Mouse (Mus musculus): Measurements from ENCODE around the gene Itih5. TPM values are rescaled to one million over a fixed set of nuclear protein-coding genes. Genes with fewer than 3 reads are reported as not detected.

The Itih5 gene
- polyA plus RNA-seq, 1 experiment from 2014 or later, result 0.01 TPM

DNA sequence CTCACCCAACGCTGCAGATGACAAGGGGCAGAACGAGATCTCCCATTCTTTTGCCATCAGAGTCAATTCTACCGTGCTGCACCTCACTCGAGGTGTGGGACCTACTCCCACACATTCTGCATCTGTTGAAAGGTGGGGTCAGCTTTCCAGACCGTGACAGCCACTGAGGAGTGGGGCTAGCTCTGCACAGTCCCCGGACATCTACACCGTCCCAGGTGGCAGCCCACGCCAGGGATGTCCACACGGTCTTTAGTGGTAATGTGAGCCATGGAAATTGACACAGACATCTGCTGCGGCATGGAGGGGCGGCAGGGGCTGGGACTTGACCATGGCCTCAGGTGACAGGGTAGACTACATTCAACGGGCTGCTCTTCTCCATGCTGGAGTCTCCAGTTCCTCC is 60.1 kb downstream of the Itih5 start:
- no peaks in the 10 kb centered on the region for H3K79me2 ChIP-seq (ENCODE audit: inconsistent target)
- no peak overlapping the region for H3K27ac ChIP-seq
- 90% methylated on average over 12 of the region's 12 CpGs for WGBS (ENCODE audit: missing documents)
- no peaks in the 10 kb centered on the region for H3K36me3 ChIP-seq (ENCODE audit: inconsistent target)
- no peak overlapping the region for H3K4me3 ChIP-seq (ENCODE audit: inconsistent target)

- H3K79me2 ChIP-seq (ENCODE audit: inconsistent target), result no peaks in the 10 kb centered on the region
- no peak overlapping the region for H3K27ac ChIP-seq
- no peak overlapping the region for H3K4me3 ChIP-seq (ENCODE audit: inconsistent target)
- no peaks in the 10 kb centered on the region for H3K36me3 ChIP-seq (ENCODE audit: inconsistent target)
- WGBS (ENCODE audit: missing documents), result 91% methylated on average over 7 of the region's 7 CpGs
Measured at GRCm38 (mm10) chr2:10215876-10216565, 62.6 kb downstream of the Itih5 start.

DNA sequence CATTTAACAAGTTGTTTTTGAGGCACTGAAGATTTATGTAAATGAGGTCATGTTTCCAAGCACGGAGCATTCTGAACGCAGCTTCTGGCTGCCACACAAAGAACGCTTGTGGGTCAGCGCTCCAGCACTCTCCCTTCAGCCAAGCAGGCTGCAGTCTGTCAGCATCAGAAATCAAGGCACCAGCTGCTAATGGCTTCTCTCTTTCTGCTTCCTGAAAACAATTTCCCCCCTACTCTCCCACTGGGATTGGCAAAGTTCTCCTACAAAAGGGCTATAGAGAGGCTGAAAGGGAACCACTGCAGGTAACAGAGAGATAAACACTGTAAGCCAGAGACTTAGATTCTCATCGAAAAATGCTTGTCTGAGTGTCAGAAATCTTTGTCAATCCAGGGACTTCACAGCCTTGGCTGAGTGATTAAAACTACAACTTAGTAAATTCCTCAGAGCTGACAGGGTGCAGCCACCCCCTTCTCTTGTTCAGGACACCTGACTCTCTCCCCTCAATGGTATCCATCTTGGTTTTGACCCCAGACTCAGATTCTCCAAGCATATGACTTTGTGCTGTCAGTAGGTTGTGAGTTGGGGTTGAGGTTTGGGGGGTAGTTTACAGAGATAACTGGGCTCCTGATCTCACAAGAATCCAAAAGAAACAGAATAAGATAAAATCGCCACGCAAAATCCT is 63.3 kb downstream of the Itih5 start:
- no peaks in the 10 kb centered on the region for H3K79me2 ChIP-seq (ENCODE audit: inconsistent target)
- 85% methylated on average over 6 of the region's 7 CpGs for WGBS (ENCODE audit: missing documents)
- H3K36me3 ChIP-seq (ENCODE audit: inconsistent target), result no peaks in the 10 kb centered on the region
- no peak overlapping the region for H3K4me3 ChIP-seq (ENCODE audit: inconsistent target)
- H3K27ac ChIP-seq, result no peak overlapping the region

DNA sequence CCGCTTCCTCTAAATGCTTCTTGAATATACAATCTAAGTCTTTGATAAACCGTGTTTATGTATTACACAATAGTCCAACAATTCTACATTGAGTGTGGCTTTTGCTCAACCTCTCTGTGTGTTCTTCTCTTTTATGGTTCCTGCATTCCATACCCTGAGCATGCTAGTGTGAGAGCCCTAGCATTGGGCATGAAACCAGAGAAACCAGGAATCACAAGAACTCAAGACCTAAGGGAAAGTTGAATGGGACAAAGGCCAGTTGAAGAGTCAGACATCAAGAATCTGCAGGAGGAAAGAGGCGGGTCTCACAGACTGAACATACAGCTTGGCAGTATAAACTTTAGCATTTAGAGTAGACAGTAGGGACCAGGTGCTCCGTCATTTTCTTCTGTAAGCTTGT is 68.5 kb downstream of the Itih5 start:
- Histone ChIP-seq H3K79me2 (ENCODE audit: inconsistent target) (no peaks in the 10 kb centered on the region), H3K27ac (no peak overlapping the region), H3K4me3 (ENCODE audit: inconsistent target) (no peak overlapping the region), H3K36me3 (ENCODE audit: inconsistent target) (no peaks in the 10 kb centered on the region)
- WGBS (ENCODE audit: missing documents), result 87% methylated on average over 4 of the region's 4 CpGs

GRCm38 (mm10) chr2:10226907-10227306 is 73.5 kb downstream of the Itih5 start:
- WGBS (ENCODE audit: missing documents), result 83% methylated on average over 1 of the region's 1 CpGs

DNA sequence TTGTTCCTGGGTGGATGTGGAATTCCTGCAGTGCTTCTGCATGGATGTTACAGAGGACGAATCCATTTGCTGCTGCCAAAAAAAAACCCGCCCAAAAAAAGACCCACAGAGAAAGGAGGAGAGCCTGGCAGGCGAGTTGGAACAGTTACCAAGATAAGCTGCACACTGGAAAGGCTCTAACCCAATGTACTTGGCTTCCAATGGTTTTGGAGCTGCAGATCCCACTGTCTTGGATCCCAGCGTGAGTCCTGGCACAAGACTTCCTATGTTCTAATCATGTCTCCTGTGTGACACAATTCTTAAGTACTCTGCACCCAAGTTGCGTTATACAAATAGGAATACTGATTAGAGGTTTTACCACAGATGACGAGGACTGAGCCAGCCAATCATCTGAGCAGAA is 78.6 kb downstream of the Itih5 start:
- no peak overlapping the region for H3K27ac ChIP-seq
- no peaks in the 10 kb centered on the region for H3K79me2 ChIP-seq (ENCODE audit: inconsistent target)
- WGBS (ENCODE audit: missing documents), result 93% methylated on average over 6 of the region's 6 CpGs
- no peak overlapping the region for H3K4me3 ChIP-seq (ENCODE audit: inconsistent target)
- H3K36me3 ChIP-seq (ENCODE audit: inconsistent target), result no peaks in the 10 kb centered on the region

More at GRCm38 (mm10) chr2:10226907-10227306, 73.5 kb downstream of the Itih5 start:
- H3K27ac ChIP-seq, result no peak overlapping the region
- H3K36me3 ChIP-seq (ENCODE audit: inconsistent target), result no peaks in the 10 kb centered on the region
- no peak overlapping the region for H3K4me3 ChIP-seq (ENCODE audit: inconsistent target)
- no peaks in the 10 kb centered on the region for H3K79me2 ChIP-seq (ENCODE audit: inconsistent target)

DNA sequence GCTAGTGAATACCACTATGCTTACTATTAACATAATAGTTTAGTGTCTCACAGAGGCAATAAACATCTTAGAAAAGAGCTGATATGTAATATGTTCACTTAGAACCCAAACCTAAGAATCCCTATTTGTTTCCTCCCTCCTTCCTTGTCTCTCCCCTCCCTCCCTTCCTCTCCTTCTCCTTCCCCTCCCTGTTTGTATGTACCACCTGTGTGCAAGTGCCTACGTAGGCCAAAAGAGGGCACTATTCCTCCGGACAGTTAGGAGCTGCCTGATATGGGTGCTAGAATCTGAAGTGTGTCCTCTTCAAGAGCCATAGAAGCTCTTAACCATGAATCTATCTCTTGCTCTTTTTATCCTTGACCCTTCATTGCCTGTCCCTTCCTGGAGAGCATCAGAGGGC is 83.2 kb downstream of the Itih5 start:
- 91% methylated on average over 2 of the region's 2 CpGs for WGBS (ENCODE audit: missing documents)
- H3K36me3 ChIP-seq (ENCODE audit: inconsistent target), result no peaks in the 10 kb centered on the region
- H3K4me3 ChIP-seq (ENCODE audit: inconsistent target), result no peak overlapping the region
- no peaks in the 10 kb centered on the region for H3K79me2 ChIP-seq (ENCODE audit: inconsistent target)
- no peak overlapping the region for H3K27ac ChIP-seq

DNA sequence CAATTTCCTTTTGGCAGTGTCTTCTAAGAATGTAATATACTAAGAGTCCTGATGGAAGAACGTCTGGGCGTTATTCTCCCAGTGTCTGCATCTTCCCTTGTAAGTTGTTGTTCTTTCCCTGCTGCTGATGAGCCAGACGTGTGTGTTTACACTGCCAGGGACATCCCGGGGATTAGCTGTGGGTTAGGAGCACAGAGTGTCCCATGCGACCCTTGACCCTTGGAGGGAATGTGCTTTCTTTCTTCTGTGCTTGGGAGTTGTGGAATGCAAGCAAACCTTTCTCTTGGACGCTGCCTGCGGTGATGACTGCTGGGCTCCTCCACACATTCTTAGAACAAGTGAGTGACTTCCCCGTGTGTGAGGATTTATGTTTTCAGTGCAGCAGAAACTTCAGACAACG is 89.6 kb downstream of the Itih5 start:
- Histone ChIP-seq H3K36me3 (ENCODE audit: inconsistent target) (no peaks in the 10 kb centered on the region), H3K4me3 (ENCODE audit: inconsistent target) (no peak overlapping the region), H3K79me2 (ENCODE audit: inconsistent target) (no peaks in the 10 kb centered on the region), H3K27ac (no peak overlapping the region)
- 90% methylated on average over 9 of the region's 9 CpGs for WGBS (ENCODE audit: missing documents)

DNA sequence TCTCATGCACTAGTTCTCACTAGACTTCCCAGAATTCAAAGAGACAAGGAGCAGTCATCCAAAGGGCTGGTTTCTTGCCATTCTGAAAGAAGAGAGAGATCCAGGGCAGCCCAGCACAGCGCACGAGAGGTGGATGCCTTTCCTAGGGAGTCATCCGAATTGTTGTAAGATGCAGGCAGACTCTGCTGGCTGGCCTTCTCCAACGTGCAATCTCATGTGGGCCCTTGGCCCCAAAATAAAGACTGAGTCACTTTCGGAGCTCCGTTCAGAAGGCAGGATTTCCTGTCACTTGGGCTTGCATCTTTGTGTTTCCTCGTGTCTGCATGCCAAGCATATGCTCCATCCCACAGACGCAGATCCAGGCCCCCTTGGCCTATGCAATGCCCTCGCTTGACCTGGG is 97.1 kb downstream of the Itih5 start:
- Histone ChIP-seq H3K4me3 (ENCODE audit: inconsistent target) (no peak overlapping the region), H3K27ac (no peak overlapping the region), H3K79me2 (ENCODE audit: inconsistent target) (no peaks in the 10 kb centered on the region), H3K36me3 (ENCODE audit: inconsistent target) (no peaks in the 10 kb centered on the region)
- WGBS (ENCODE audit: missing documents), result 76% methylated on average over 9 of the region's 9 CpGs

GRCm38 (mm10) chr2:10250926-10251325 is 97.6 kb downstream of the Itih5 start:
- Histone ChIP-seq H3K79me2 (ENCODE audit: inconsistent target) (no peaks in the 10 kb centered on the region), H3K36me3 (ENCODE audit: inconsistent target) (no peaks in the 10 kb centered on the region), H3K27ac (no peak overlapping the region), H3K4me3 (ENCODE audit: inconsistent target) (no peak overlapping the region)
- 94% methylated on average over 4 of the region's 4 CpGs for WGBS (ENCODE audit: missing documents)

DNA sequence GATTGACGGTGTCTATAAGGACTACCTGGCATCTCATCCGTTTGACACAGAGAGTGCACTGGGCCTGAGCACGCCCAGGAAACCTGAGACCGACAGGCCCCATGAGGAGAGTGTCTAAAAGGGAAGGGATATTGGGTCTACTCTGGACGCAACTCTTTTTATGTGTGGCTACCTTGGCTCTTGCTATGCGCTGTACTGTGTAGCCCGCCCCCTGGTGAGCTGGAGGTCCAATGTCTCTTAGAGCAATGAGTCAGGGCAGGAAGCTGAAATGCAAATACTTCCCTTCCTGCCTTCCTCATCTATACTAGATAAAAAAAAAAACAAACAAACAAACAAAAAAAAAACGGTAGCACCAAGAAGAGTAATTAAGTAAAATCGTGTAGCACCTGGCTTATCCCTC is 98.1 kb downstream of the Itih5 start:
- H3K36me3 ChIP-seq (ENCODE audit: inconsistent target), result no peaks in the 10 kb centered on the region
- no peak overlapping the region for H3K4me3 ChIP-seq (ENCODE audit: inconsistent target)
- no peaks in the 10 kb centered on the region for H3K79me2 ChIP-seq (ENCODE audit: inconsistent target)
- WGBS (ENCODE audit: missing documents), result 91% methylated on average over 9 of the region's 9 CpGs
- no peak overlapping the region for H3K27ac ChIP-seq

DNA sequence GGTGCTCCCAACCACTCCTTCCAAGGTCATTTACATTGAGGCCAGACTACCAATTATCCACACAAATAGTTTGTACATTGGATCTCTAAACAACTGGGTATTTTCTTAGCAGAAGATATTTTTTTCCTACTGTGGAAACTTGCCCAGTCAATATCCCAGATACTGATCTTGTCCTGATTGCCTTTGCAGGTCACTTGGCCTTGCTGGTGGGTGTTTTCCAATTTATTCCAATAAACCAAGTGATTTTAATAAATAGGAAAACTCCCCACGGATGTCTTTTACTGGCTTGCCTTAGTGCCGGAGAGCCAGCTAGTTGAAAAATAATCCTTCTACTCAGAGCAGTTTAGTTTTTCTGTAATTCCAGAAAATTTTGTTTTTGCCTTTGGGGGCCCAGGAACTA is 98.6 kb downstream of the Itih5 start:
- no peak overlapping the region for H3K4me3 ChIP-seq (ENCODE audit: inconsistent target)
- no peaks in the 10 kb centered on the region for H3K36me3 ChIP-seq (ENCODE audit: inconsistent target)
- H3K79me2 ChIP-seq (ENCODE audit: inconsistent target), result no peaks in the 10 kb centered on the region
- WGBS (ENCODE audit: missing documents), result 98% methylated on average over 2 of the region's 2 CpGs
- H3K27ac ChIP-seq, result no peak overlapping the region

DNA sequence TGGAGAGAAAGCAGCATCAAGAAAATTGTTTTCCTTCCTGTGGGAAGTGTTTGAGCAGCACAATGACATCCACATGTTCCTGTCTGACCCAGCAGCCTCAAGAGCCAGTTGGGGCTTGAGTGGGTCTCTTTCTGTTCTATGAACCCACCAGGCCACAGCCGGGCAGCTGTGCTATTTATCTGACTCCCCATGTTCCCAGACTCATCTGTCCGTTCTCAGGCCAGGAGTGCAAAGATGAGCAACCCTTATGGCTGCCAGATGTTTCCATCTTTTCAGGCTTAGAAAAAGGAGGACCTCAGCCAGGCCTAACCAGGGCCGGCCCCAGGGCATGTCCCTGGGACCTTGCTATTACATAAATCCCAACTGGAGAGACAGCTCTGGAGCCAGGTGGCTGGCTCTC is 100.0 kb downstream of the Itih5 start:
- WGBS (ENCODE audit: missing documents), result 92% methylated on average over 3 of the region's 3 CpGs
- no peak overlapping the region for H3K4me3 ChIP-seq (ENCODE audit: inconsistent target)
- H3K27ac ChIP-seq, result no peak overlapping the region
- no peaks in the 10 kb centered on the region for H3K79me2 ChIP-seq (ENCODE audit: inconsistent target)
- H3K36me3 ChIP-seq (ENCODE audit: inconsistent target), result no peaks in the 10 kb centered on the region

DNA sequence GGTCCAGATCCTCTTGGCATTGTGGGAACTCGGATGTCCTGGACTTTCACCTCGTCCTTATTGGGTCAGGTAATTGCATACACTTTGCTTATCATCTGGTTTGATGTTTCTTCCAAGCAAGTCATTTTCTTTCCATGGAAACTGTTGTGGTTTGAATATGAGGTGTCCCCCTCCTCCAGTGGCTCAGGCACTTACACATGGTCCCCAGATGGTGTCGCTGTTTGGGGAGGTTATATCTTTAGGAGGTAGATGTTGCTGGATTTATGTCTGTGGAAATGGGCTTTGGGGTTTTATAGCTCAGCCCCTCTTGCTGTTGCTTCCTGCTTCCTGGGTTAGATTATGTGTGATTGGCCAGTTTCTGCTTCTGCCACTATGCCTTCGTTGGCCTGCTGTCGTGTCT is 103.6 kb downstream of the Itih5 start:
- no peaks in the 10 kb centered on the region for H3K79me2 ChIP-seq (ENCODE audit: inconsistent target)
- H3K27ac ChIP-seq, result no peak overlapping the region
- WGBS (ENCODE audit: missing documents), result 83% methylated on average over 5 of the region's 5 CpGs
- H3K4me3 ChIP-seq (ENCODE audit: inconsistent target), result no peak overlapping the region
- no peaks in the 10 kb centered on the region for H3K36me3 ChIP-seq (ENCODE audit: inconsistent target)

DNA sequence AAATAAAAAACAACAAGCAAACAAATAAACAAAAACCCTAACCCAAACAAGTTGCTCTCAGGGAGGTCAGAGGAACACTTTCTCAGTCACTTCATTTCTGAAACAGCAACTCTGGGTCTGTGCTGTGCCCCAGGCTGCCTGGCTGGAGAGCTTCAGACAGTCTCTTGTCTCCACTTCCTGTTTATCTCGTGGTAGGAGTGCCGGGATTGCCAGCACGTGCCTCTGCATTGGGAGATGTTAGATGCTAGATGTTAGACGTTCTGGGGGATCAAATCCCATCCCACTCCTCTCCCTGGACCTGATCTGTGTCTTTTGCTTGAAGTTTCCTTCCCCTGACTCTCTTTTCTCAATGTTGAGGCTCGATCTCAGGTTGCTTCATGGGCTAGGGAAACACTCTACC is 104.9 kb downstream of the Itih5 start:
- no peaks in the 10 kb centered on the region for H3K36me3 ChIP-seq (ENCODE audit: inconsistent target)
- WGBS (ENCODE audit: missing documents), result 31% methylated on average over 5 of the region's 5 CpGs

More for the DNA sequence above, 104.9 kb downstream of the Itih5 start:
- no peaks in the 10 kb centered on the region for H3K79me2 ChIP-seq (ENCODE audit: inconsistent target)
- no peak overlapping the region for H3K4me3 ChIP-seq (ENCODE audit: inconsistent target)
- no peak overlapping the region for H3K27ac ChIP-seq
